Mouse (Mus musculus): Measurements from ENCODE around the gene Meis2.

DNA sequence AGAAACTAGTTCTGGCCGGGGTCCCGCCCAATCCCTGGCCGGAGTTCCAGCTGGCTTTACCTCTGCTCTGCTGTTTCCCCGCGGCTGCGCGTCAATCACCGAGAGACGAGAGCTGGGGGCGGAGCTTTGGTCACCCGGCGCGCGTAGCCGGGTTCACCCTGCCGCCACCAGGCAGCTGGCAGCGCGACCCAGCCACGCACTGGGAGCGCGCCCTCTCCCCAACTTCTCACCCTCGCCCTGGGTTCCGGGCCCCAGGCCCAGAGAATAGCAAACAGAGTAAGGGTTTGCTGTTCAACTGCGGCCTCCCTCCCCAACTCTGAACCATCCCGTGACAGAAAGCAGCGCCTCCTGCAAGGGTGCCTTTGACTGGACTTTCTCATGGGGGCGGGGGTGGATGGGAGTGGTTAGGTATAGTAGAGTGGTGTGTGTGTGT lies 1.4 kb upstream of the Meis2 start:
- TF ChIP-seq CTCF (IDR thresholded peaks at IDR 0.05; ENCODE audit: low read depth) (no peak), EP300 (IDR thresholded peaks at IDR 0.05; ENCODE audit: low read depth) (no peak)

All from liver, embryonic 14.5 days (tissue).